Mouse (Mus musculus): Measurements from ENCODE around the gene Rac3.

DNA sequence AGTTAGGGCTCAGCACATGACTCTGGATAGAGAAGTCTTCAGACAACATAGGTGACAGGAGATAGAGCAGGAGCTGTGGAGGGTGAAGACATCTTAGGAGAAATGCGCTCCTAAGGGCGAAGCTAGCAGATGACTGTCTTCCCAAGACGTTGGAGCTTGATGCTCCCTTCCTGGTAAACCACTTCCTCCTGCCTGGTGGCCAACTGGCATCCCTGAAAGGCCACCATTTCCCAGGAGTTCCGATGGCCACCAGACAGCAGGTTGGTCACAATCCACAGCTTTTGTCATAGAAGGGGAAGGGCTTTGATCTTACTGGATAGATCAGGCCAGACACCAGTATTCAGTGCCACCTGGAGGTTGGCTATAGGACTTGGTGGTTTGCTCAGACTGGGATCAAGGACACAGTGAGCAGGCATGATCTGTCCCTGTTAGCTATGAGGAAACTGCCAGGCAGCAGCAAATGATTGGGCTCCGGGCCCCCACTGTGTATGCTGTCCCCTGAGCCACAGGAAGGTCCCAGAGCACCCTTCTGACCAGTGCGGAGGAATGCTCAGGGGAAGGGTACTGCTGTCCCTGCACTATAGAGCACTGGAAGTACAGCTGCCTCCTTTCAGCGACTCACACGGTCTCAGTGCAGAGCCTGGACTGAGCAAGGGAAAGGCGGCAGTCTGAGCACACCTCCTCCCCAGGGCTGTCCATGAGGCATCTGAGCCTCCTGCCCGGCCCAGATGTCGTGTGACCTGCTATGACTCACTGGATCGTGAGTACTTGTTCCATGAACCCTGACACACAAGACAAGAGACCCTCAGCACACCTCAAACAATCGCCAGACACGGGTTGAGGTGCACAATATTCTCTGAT, 40.8 kb downstream of the Rac3 start:
- TF ChIP-seq CTCF (IDR thresholded peaks at IDR 0.05; ENCODE audit: borderline replicate concordance, control insufficient read depth, extremely low read depth, insufficient read depth, low read length, poor library complexity) = no peak
- TF ChIP-seq POLR2A (IDR thresholded peaks at IDR 0.05; ENCODE audit: control insufficient read depth, extremely low read depth, insufficient read depth, low read length, poor library complexity) = no peak

Measured in thymus, adult 2 months (tissue).